Mouse (Mus musculus) heart, adult 2 months (tissue): ENCODE data around the gene Hoxb3.

Source experiments
- CTCF ChIP-seq: fragments of 200-600 bp; IDR thresholded peaks from 2 replicates; pipeline ENCODE4 v1.8.1; 2022; ENCODE audit warnings: antibody characterized with exemption, mild to moderate bottlenecking, moderate library complexity
- EP300 ChIP-seq: fragments of 200-500 bp; IDR thresholded peaks from 2 replicates; pipeline ENCODE4 v1.6.1; 2011; ENCODE audit warnings: low read depth, low read length, control low read depth; ENCODE audit not compliant: insufficient read depth
- POLR2A ChIP-seq: fragments of 200-500 bp; IDR thresholded peaks from 2 replicates; pipeline ENCODE4 v1.6.1; 2011; ENCODE audit warnings: mild to moderate bottlenecking, low read depth, low read length, control low read depth; ENCODE audit not compliant: insufficient read depth

DNA sequence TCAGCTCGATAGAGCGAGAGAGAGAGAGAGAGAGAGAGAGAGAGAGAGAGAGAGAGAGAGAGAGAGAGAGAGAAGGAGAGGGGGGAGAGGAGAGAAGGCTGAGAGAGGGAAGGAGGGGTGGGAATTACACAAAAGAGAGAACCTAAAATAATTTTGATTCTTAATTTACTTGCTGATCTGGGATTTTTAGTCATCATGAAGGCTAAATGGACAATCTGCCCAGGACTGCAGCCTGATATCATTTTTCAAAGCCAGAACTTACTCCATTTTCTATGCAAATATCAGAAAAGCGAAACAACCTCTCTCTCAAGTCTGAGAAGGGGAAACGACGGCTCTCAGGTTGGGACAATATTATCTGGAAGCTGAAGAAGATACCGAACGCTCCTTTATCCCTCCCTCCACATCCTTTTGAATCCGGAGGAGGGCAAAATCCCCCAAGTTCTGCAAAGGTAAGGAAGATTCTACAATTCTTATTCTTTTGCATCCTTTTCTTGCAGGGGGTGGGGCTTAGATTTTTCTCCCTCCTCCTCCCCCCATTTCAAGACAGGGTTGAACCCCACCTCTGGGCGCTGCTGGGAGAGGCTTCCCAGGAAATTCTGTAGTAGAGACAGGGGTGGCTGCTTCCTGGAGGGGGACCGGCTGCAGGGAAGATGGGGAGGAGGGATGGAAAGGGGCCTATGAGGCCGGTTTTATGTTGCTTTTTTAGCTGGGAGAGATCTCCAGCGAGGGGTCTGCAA lies 30.4 kb upstream of the Hoxb3 start:
- TF ChIP-seq CTCF (no peak), EP300 (no peak), POLR2A (no peak)
